Mouse (Mus musculus): Measurements from ENCODE around the gene Aloxe3.

GRCm38 (mm10) chr11:69102403-69102725 lies 23.3 kb upstream of the Aloxe3 start:
- TF ChIP-seq CTCF (IDR thresholded peaks at IDR 0.05; ENCODE audit: control insufficient read depth, insufficient read depth, low read length) (no peak), POLR2A (IDR thresholded peaks at IDR 0.05; ENCODE audit: borderline replicate concordance, control insufficient read depth, low read depth, low read length) (no peak)

Data from bone marrow, adult 2 months (tissue).